Mouse (Mus musculus) Patski (cell line): Measurements from ENCODE around the gene Il15ra. TPM values are rescaled to one million over a fixed set of nuclear protein-coding genes. Genes with fewer than 3 reads are reported as not detected.

Experiments used
- ATAC-seq: fragments of 100-300 bp; one replicate; pipeline ENCODE4 v1.8.0; 2021
- CTCF ChIA-PET: fragments of 350-600 bp; sonication (Branson Sonifier 250); formaldehyde crosslinking; loops from one replicate; lab custom pipeline; 2022; ENCODE audit warnings: inconsistent platforms; lab: Charles Lee
- POLR2A ChIA-PET: fragments of 350-600 bp; sonication (Branson Sonifier 250); formaldehyde crosslinking; loops from one replicate; lab custom pipeline; 2022; ENCODE audit warnings: antibody characterized with exemption, inconsistent platforms; lab: Charles Lee
- DNase-seq: peaks from one replicate; pipeline ENCODE4 v3.0.0-alpha.2; 2011; ENCODE audit warnings: low read depth, low spot score
- H3K27me3 ChIP-seq: fragments of 371-371 bp; one replicate; pipeline ENCODE4 v1.5.1; 2021
- CTCF ChIP-seq: fragments of 100-300 bp; IDR thresholded peaks from one replicate; pipeline ENCODE4 v1.5.1; 2021
- in situ Hi-C: fragments of 300-500 bp; cut with MboI; formaldehyde crosslinking; loops from 3 replicates; pipeline ENCODE4 v1.11.1; 2018; ENCODE audit warnings: low pct_unique_long_range_greater_than_20kb, mixed read lengths
- polyA plus RNA-seq: library from polyadenylated mRNA; unstranded; gene quantifications from one replicate; pipeline ENCODE4 v1.2.3, GENCODE M21; 2021

The Il15ra gene
- polyA plus RNA-seq, 1 experiment from 2014 or later, result 0.91 TPM

DNA sequence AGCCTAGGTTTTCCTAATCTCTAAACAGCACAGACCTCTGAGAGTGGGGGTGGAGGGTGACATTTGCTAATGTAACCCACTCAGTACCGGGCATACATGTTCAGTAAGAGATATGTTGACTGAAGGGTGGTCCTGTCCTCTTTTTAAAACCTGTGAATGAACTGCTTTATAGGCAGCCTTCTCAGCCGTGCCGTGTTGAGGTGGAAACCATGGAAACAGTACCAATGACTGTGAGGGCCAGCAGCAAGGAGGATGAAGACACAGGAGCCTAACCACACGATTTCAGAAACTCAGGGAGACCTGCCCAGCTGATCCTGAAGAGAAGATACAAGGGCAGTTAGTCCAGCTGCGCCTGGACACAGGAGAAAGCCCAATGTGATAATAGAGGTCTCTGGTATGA, 27.9 kb downstream of the Il15ra start:
- TF ChIP-seq CTCF, result no peak
- ChIA-PET POLR2A (no interaction called here), CTCF (no interaction called here)
- DNase-seq (no peak), ATAC-seq (no peak)
- H3K27me3 ChIP-seq, result no peaks in the 10 kb centered on the region
- in situ Hi-C loops, result no loop called here

DNA sequence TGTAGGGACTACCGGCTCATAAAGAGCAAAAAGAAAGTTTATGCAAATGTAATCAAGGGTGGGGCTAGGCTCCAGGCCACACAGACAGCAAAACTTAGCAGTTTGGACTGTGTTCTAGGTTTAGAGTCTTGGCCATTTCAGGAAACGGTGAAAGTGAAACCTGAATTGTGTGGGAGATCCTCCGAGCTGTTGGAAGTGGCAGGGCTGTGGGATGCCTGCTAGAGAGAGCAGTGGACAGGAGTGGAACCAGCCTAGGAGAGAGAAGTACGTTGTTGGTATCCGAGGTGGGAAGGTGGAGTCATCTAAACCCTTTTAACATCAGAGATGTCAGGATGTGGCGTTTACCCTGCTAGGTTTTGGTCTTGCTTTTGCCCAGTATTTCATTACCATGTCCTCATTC, 30.8 kb downstream of the Il15ra start:
- H3K27me3 ChIP-seq, result no peaks in the 10 kb centered on the region
- no peak for ATAC-seq
- no peak for TF ChIP-seq CTCF
- in situ Hi-C loops, result no loop called here
- ChIA-PET POLR2A (no interaction called here), CTCF (no interaction called here)
- DNase-seq, result no peak

GRCm38 (mm10) chr2:11738794-11739193, 33.7 kb downstream of the Il15ra start:
- DNase-seq, result no peak
- no peaks in the 10 kb centered on the region for H3K27me3 ChIP-seq
- CTCF ChIA-PET, result interaction anchor here (1.0 to 1.2 kb wide), 4 partner anchors 9 to 27 kb away, joined by 3 to 4 read pairs (median 4); no protein-coding TSS in a partner anchor
- POLR2A ChIA-PET, result no interaction called here
- in situ Hi-C loops, result no loop called here
- ATAC-seq, result no peak
- TF ChIP-seq CTCF, result no peak

GRCm38 (mm10) chr2:11739516-11740051, 34.5 kb downstream of the Il15ra start:
- in situ Hi-C loops, result no loop called here
- CTCF ChIA-PET, result interaction anchor here (1.2 kb wide), 1 partner anchor 11 kb away, joined by 4 read pairs; no protein-coding TSS in a partner anchor
- DNase-seq (no peak), ATAC-seq (no peak)
- POLR2A ChIA-PET, result no interaction called here
- no peak for TF ChIP-seq CTCF
- no peaks in the 10 kb centered on the region for H3K27me3 ChIP-seq

DNA sequence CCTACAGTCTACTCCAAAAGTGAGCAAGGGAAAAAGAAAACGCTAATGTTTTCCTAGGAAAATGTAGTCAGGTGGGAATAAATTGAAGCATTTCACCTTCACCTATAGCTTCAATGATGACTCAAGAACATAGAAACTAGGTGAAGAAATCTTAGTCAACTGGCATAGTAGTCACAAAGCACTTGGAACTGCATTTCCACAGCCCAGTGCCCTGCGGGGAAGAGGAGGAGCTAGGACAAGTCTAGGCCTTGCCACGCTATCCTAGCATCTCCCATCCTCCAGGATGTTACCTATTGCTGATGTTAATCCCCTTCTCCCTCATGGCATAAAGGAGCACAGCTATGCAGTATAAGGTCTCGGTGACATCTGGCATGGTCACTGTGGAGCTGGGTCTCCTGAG, 57.5 kb downstream of the Il15ra start:
- ChIA-PET CTCF (interaction anchor here (0.9 to 2.2 kb wide), 2 partner anchors 10 to 17 kb away, joined by 3 to 6 read pairs; no protein-coding TSS in a partner anchor), POLR2A (no interaction called here)
- in situ Hi-C loops, result loop anchor here (25.0 kb wide), 1 partner anchor 1675 kb away; the partner anchor contains the start of genes Atp5c1 and Kin
- TF ChIP-seq CTCF, result no peak
- DNase-seq (no peak), ATAC-seq (no peak)
- H3K27me3 ChIP-seq, result no peaks in the 10 kb centered on the region

GRCm38 (mm10) chr2:11765694-11766093, 60.6 kb downstream of the Il15ra start:
- in situ Hi-C loops, result loop anchor here (25.0 kb wide), 1 partner anchor 1678 kb away; the partner anchor contains the start of genes Atp5c1 and Kin
- ChIA-PET CTCF (interaction anchor here (1.9 kb wide), 1 partner anchor 9 kb away, joined by 5 read pairs; no protein-coding TSS in a partner anchor), POLR2A (no interaction called here)
- ATAC-seq, result no peak
- TF ChIP-seq CTCF, result no peak
- no peaks in the 10 kb centered on the region for H3K27me3 ChIP-seq
- no peak for DNase-seq

DNA sequence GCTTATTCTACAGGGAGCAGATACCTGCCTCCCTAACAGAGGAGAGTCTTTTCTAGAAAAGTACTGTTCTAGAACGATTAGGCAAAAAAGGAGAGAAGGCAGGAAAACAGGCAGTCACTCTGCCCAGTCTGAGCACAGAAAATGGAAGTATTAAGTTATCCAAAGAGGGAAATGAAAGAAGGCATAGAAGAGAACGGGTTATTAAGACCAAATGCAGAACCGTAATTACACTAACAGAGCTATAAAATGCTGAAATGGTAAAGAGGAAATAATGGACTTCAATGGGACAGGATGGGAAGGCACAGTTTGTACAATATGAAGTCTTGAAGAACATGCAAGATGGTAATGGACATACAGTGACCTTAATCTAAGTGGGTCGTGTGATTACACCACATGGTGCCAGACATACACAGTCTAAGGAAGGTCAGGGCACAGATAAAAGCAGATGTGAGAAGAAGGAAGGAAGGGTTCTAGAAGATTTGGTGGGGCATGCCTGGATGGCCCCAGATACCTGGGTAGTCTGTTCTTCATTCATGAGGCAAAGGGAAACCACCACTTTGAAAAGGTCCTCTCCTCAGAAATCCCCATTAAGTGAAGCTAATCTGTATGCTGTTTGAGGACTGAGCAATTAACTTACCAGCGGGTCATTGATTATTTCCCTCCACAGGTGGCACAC, 61.5 kb downstream of the Il15ra start:
- TF ChIP-seq CTCF, result no peak
- no peak for DNase-seq
- in situ Hi-C loops, result loop anchor here (25.0 kb wide), 1 partner anchor 1679 kb away; the partner anchor contains the start of genes Atp5c1 and Kin
- H3K27me3 ChIP-seq, result no peaks in the 10 kb centered on the region
- POLR2A ChIA-PET, result interaction anchor here (1.3 kb wide), 1 partner anchor 11 kb away, joined by 3 read pairs; the partner anchor contains the start of genes Ankrd16 and Fbh1
- CTCF ChIA-PET, result interaction anchor here (1.9 kb wide), 1 partner anchor 8 kb away, joined by 5 read pairs; no protein-coding TSS in a partner anchor
- no peak for ATAC-seq

DNA sequence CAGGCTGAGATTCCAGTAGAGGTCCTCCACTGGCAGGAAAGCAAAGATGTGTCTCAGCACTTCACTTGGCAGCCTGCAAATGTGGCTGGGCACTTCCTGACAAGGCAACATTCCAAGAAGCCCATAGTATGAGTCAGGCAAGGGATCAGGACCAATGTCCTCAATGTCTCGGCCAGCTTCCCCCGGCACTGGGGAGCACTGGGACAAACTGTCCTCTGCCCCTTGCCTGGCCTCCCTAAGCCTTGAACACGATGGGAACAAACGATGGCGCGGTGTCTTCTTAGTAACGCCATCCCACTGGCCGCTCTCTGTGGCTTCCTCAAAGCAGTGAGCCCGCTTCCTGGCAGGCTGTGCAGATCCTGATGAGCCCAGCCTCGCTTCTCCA, 62.1 kb downstream of the Il15ra start:
- no peaks in the 10 kb centered on the region for H3K27me3 ChIP-seq
- DNase-seq (no peak), ATAC-seq (no peak)
- in situ Hi-C loops, result loop anchor here (25.0 kb wide), 1 partner anchor 1680 kb away; the partner anchor contains the start of genes Atp5c1 and Kin
- TF ChIP-seq CTCF, result no peak
- ChIA-PET CTCF (no interaction called here), POLR2A (interaction anchor here (1.3 kb wide), 1 partner anchor 10 kb away, joined by 3 read pairs; the partner anchor contains the start of genes Ankrd16 and Fbh1)

- in situ Hi-C loops, result loop anchor here (25.0 kb wide), 1 partner anchor 1684 kb away; the partner anchor contains the start of genes Atp5c1 and Kin
- no peak for TF ChIP-seq CTCF
- CTCF ChIA-PET, result interaction anchor here (1.5 kb wide), 1 partner anchor 9 kb away, joined by 3 read pairs; no protein-coding TSS in a partner anchor
- H3K27me3 ChIP-seq, result no peaks in the 10 kb centered on the region
- ATAC-seq, result no peak
- POLR2A ChIA-PET, result no interaction called here
- no peak for DNase-seq
These were observed 66.6 kb downstream of the Il15ra start for GRCm38 (mm10) chr2:11771701-11772100.

DNA sequence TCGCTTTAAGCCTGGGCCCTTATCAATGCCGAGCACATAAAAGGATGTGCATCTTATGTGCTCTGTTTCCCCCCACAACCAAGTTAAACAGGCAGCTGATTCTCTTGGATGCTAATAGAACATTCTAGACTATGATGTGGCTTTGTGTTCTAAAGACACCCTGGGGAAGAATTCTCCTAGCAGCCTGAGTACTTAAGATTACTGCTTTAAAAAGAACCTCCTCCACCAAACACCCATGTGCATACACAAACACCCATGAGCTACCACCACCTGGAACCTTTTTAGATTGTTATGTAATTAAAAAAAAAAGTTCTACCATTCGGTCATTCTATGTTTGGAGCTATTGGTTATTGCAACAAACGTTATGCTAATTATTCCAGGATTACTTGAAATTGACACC, 67.3 kb downstream of the Il15ra start:
- CTCF ChIA-PET, result interaction anchor here (1.5 to 1.6 kb wide), 2 partner anchors 8 to 9 kb away, joined by 3 to 4 read pairs; no protein-coding TSS in a partner anchor
- in situ Hi-C loops, result loop anchor here (25.0 kb wide), 1 partner anchor 1685 kb away; the partner anchor contains the start of genes Atp5c1 and Kin
- H3K27me3 ChIP-seq, result no peaks in the 10 kb centered on the region
- DNase-seq, result no peak
- POLR2A ChIA-PET, result no interaction called here
- TF ChIP-seq CTCF, result no peak
- no peak for ATAC-seq
